9 mouse cellular contexts compared by ENCODE assay signal in the genomic region with DNA sequence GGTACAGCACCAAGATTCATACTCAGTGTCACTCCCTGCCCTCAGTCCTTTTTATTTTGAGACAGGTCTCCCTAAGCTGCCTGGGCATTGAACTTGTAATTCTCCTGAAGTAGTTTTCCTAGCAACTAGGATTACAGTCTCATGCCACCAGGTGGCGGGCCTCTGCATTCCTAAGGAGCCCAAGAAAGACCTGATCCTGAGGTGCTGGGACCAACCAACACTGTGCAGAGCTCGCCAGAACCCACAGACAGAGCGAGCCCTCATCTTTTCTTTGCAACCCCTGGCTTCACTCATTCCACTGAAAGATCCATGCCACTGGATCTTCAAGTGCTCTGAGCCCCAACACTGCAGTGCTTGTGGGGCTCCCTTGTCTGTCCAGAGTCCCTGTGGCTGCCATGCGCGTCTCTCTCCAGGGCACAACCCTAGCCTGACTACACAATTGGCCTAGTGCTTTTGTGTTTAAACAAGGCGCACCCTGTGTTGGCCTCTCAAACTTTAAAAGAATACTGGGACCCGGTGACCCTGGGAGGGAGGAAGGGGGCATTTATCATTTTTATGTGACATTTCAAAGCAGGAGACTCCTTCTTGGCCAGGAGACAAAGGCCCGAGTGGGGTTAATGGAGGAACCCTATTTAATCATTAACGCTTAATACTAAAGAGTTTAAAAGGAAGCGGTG.
DNase-seq lines count a peak whose midpoint lies in the region; ATAC-seq and TF ChIP-seq lines count a peak whose summit lies in the region.
"Had no signal": no experiment of that assay in that cellular context is flagged by ENCODE, and none has a peak within 500 bp of the region (broad histone marks: within the 10 kb centered on the region; RNA-seq: fewer than 3 reads in every experiment).

No protein-coding gene starts in this region.

- H3K27ac ChIP-seq in forebrain, embryonic 14.5 days (ENCODE audit: low read depth, low read length): no peak overlapping the region
- no peak overlapping the region for H3K27ac ChIP-seq in forebrain, embryonic 15.5 days (replicated peaks)
- H3K27ac ChIP-seq in thymus, adult 2 months (ENCODE audit: control insufficient read depth, insufficient read depth, low read length): no peak overlapping the region
- no peak overlapping the region for H3K27ac ChIP-seq in liver, postnatal 0 days (ENCODE audit: low read depth)
- H3K27ac ChIP-seq in stomach, embryonic 15.5 days: peak overlapping the region; percentile 87
- H3K27ac ChIP-seq: hindbrain, embryonic 15.5 days had no signal

- TF ChIP-seq POLR2A in thymus, adult 2 months (IDR thresholded peaks at IDR 0.05; ENCODE audit: control insufficient read depth, extremely low read depth, insufficient read depth, low read length, poor library complexity): no peak

- no peaks in the 10 kb centered on the region for H3K9me3 ChIP-seq in forebrain, embryonic 14.5 days (replicated peaks; ENCODE audit: control insufficient read depth, low read length)
- no peaks in the 10 kb centered on the region for H3K9me3 ChIP-seq in forebrain, embryonic 15.5 days
- H3K9me3 ChIP-seq in liver, postnatal 0 days (ENCODE audit: low read length): no peaks in the 10 kb centered on the region
- no peaks in the 10 kb centered on the region for H3K9me3 ChIP-seq in stomach, embryonic 15.5 days
- H3K9me3 ChIP-seq: hindbrain, embryonic 15.5 days had no signal

- WGBS in forebrain, embryonic 14.5 days: 48% methylated on average over 10 of the region's 10 CpGs
- WGBS in forebrain, embryonic 15.5 days: 43% methylated on average over 10 of the region's 10 CpGs
- 80% methylated on average over 10 of the region's 10 CpGs for WGBS in thymus, adult 2 months
- 56% methylated on average over 10 of the region's 10 CpGs for WGBS in liver, postnatal 0 days (ENCODE audit: insufficient replicate concordance)
- 33% methylated on average over 10 of the region's 10 CpGs for WGBS in stomach, embryonic 15.5 days

- H3K4me1 ChIP-seq in forebrain, embryonic 14.5 days (ENCODE audit: control insufficient read depth, insufficient read depth, low read length): no peaks in the 10 kb centered on the region
- no peaks in the 10 kb centered on the region for H3K4me1 ChIP-seq in forebrain, embryonic 15.5 days
- no peaks in the 10 kb centered on the region for H3K4me1 ChIP-seq in thymus, adult 2 months (replicated peaks; ENCODE audit: control insufficient read depth, insufficient read depth, low read length)
- H3K4me1 ChIP-seq in liver, postnatal 0 days (ENCODE audit: insufficient read depth): no peaks in the 10 kb centered on the region
- peaks cover 21% of the 10 kb centered on the region for H3K4me1 ChIP-seq in stomach, embryonic 15.5 days
- H3K4me1 ChIP-seq: hindbrain, embryonic 15.5 days had no signal

- no peak for TF ChIP-seq EP300 in liver, postnatal 0 days (IDR thresholded peaks at IDR 0.05; ENCODE audit: low read depth)

- H3K4me3 ChIP-seq in forebrain, embryonic 14.5 days (ENCODE audit: low read depth, low read length): no peak overlapping the region
- H3K4me3 ChIP-seq in forebrain, embryonic 15.5 days: no peak overlapping the region
- H3K4me3 ChIP-seq in thymus, adult 2 months (ENCODE audit: control insufficient read depth, insufficient read depth, low read length): no peak overlapping the region
- no peak overlapping the region for H3K4me3 ChIP-seq in liver, postnatal 0 days (ENCODE audit: low read depth, low read length)
- no peak overlapping the region for H3K4me3 ChIP-seq in stomach, embryonic 15.5 days (replicated peaks)
- H3K4me3 ChIP-seq: hindbrain, embryonic 15.5 days had no signal

- H3K4me2 ChIP-seq in forebrain, embryonic 14.5 days (ENCODE audit: low read length): no peak overlapping the region
- H3K4me2 ChIP-seq in forebrain, embryonic 15.5 days (replicated peaks): no peak overlapping the region
- H3K4me2 ChIP-seq in liver, postnatal 0 days (ENCODE audit: low read depth, low read length): no peak overlapping the region
- 0 out of 2 replicates have a peak overlapping the region, but pooled peaks have one; percentile 29 for H3K4me2 ChIP-seq in stomach, embryonic 15.5 days
- H3K4me2 ChIP-seq: hindbrain, embryonic 15.5 days had no signal

- no peak for ATAC-seq in forebrain, embryonic 14.5 days
- ATAC-seq in forebrain, embryonic 15.5 days (replicated peaks): no peak
- ATAC-seq in liver, postnatal 0 days: no peak
- peak; percentile 82 for ATAC-seq in stomach, embryonic 15.5 days (ENCODE audit: insufficient read depth, low FRiP score, low read depth)

- DNase-seq in forebrain, embryonic 14.5 days (ENCODE audit: low spot score): peak; percentile 72
- peak; percentile 16 for DNase-seq in thymus, postnatal 0 days (ENCODE audit: low spot score)
- no peak for DNase-seq in thymus, adult 2 months
- DNase-seq in heart, postnatal 4 days: peak; percentile 29
- no peak for DNase-seq in liver, postnatal 0 days
- no peak for DNase-seq in layer of hippocampus, postnatal 10 days (ENCODE audit: low spot score in 2 of 2)

- no peak overlapping the region for H3K9ac ChIP-seq in forebrain, embryonic 14.5 days (ENCODE audit: low read length)
- no peak overlapping the region for H3K9ac ChIP-seq in forebrain, embryonic 15.5 days (replicated peaks)
- H3K9ac ChIP-seq in liver, postnatal 0 days (replicated peaks): no peak overlapping the region
- no peak overlapping the region for H3K9ac ChIP-seq in stomach, embryonic 15.5 days
- H3K9ac ChIP-seq: hindbrain, embryonic 15.5 days had no signal

- no peaks in the 10 kb centered on the region for H3K36me3 ChIP-seq in forebrain, embryonic 14.5 days (ENCODE audit: control insufficient read depth, insufficient read depth, low read length)
- no peaks in the 10 kb centered on the region for H3K36me3 ChIP-seq in forebrain, embryonic 15.5 days
- no peaks in the 10 kb centered on the region for H3K36me3 ChIP-seq in thymus, adult 2 months (ENCODE audit: control insufficient read depth, insufficient read depth, low read length)
- H3K36me3 ChIP-seq in liver, postnatal 0 days (replicated peaks; ENCODE audit: insufficient read depth, low read length): no peaks in the 10 kb centered on the region
- no peaks in the 10 kb centered on the region for H3K36me3 ChIP-seq in stomach, embryonic 15.5 days
- H3K36me3 ChIP-seq: hindbrain, embryonic 15.5 days had no signal

- TF ChIP-seq CTCF in thymus, adult 2 months (IDR thresholded peaks at IDR 0.05; ENCODE audit: borderline replicate concordance, control insufficient read depth, extremely low read depth, insufficient read depth, low read length, poor library complexity): no peak
- peak; percentile 35; the same call in 1 of the 2 replicates for TF ChIP-seq CTCF in liver, postnatal 0 days (IDR thresholded peaks at IDR 0.05; ENCODE audit: low read depth)

- no peaks in the 10 kb centered on the region for H3K27me3 ChIP-seq in forebrain, embryonic 14.5 days (replicated peaks; ENCODE audit: control insufficient read depth, insufficient read depth, low read length)
- H3K27me3 ChIP-seq in forebrain, embryonic 15.5 days: no peaks in the 10 kb centered on the region
- H3K27me3 ChIP-seq in thymus, adult 2 months (ENCODE audit: control insufficient read depth, insufficient read depth, low read length): no peaks in the 10 kb centered on the region
- H3K27me3 ChIP-seq in liver, postnatal 0 days (ENCODE audit: insufficient read depth, low read length): no peaks in the 10 kb centered on the region
- H3K27me3 ChIP-seq in stomach, embryonic 15.5 days (replicated peaks): no peaks in the 10 kb centered on the region
- H3K27me3 ChIP-seq: hindbrain, embryonic 15.5 days had no signal

Comparison
In these comparisons a context has a peak if more than half of its experiments do, and no peak if none do; other contexts are left out.
1. DNase-seq: peak in forebrain, embryonic 14.5 days (single experiment), thymus, postnatal 0 days (single experiment) and heart, postnatal 4 days (single experiment); none in thymus, adult 2 months (single experiment), liver, postnatal 0 days (single experiment) and layer of hippocampus, postnatal 10 days (0 of 2).